Mouse (Mus musculus) left cerebral cortex, postnatal 10 days (tissue): ENCODE measurements around the gene Mnd1. TPM values are rescaled to one million over a fixed set of nuclear protein-coding genes. Genes with fewer than 3 reads are reported as not detected.

Experiments
- total RNA-seq, 2 experiments: library from RNA; stranded (reverse); gene quantifications; 2 replicates each; pipeline ENCODE4 v1.2.3; 2021

The Mnd1 gene
- total RNA-seq, 2 experiments from 2014 or later, result 1.9 to 3.4 TPM

Other genes with a start within 250 kb of the Mnd1 start
- 10 to 100 TPM; 34.6 to 40.3 TPM for gene Tmem131l, start 115.6 kb downstream of the Mnd1 start, total RNA-seq
- gene Gm6525, start 18.3 kb upstream of the Mnd1 start, total RNA-seq, result not detected
- gene Trim2, start 151.1 kb upstream of the Mnd1 start, total RNA-seq, result 100 to 1,000 TPM; 186 to 212 TPM